Mouse (Mus musculus): ENCODE results near the gene Kcnd1.

GRCm38 (mm10) chrX:7864551-7864950 lies 42.5 kb downstream of the Kcnd1 start:
- no peak for TF ChIP-seq CTCF (IDR thresholded peaks at IDR 0.05; ENCODE audit: low read depth, low read length)
- TF ChIP-seq POLR2A (IDR thresholded peaks at IDR 0.05; ENCODE audit: extremely low read depth, insufficient read depth, low read length) = no peak
